Mouse (Mus musculus) liver, embryonic 14.5 days (tissue): ENCODE measurements around the gene Zc2hc1b. TPM values are rescaled to one million over a fixed set of nuclear protein-coding genes. Genes with fewer than 3 reads are reported as not detected.

ENCODE experiments used
- ATAC-seq: fragments of 200-750 bp; cut with Nextera tagmentation; 2 replicates; pipeline ENCODE4 v1.8.0; 2017; ENCODE audit warnings: moderate number of reproducible peaks, mild to moderate bottlenecking, moderate library complexity; ENCODE audit not compliant: insufficient read depth
- DNase-seq, 3 experiments: peaks; one replicate each; pipeline ENCODE4 v3.0.0-alpha.2; 2012 to 2013; ENCODE audit warnings: low read depth in 3 of 3, low spot score in 3 of 3
- H3K27ac ChIP-seq: fragments of 300-500 bp; sonication (generic); 2 replicates; pipeline ENCODE4 v1.5.1; 2014; ENCODE audit warnings: moderate library complexity, mild to moderate bottlenecking, control low read depth, inconsistent platforms
- H3K27me3 ChIP-seq: fragments of 300-500 bp; sonication (generic); 2 replicates; pipeline ENCODE4 v1.6.1; 2014; ENCODE audit warnings: mild to moderate bottlenecking, low read length, moderate library complexity; ENCODE audit not compliant: control insufficient read depth, insufficient read depth
- H3K36me3 ChIP-seq: fragments of 300-500 bp; sonication (generic); replicated peaks from 2 replicates; pipeline ENCODE4 v1.6.1; 2014; ENCODE audit warnings: low read depth; ENCODE audit not compliant: control insufficient read depth, insufficient read depth
- H3K4me1 ChIP-seq, 2 experiments: fragments of 200-500 bp in 1 of 2; fragments of 300-500 bp in 1 of 2; sonication (generic) in 1 of 2; replicated peaks; 2 replicates each; pipeline ENCODE4 v1.6.1; 2012 to 2014; ENCODE audit warnings: antibody characterized with exemption in 1 of 2, inconsistent platforms in 1 of 2, low read length in 1 of 2; ENCODE audit not compliant: control insufficient read depth in 2 of 2, insufficient read depth in 2 of 2
- H3K4me2 ChIP-seq: fragments of 300-500 bp; sonication (generic); 2 replicates; pipeline ENCODE4 v1.6.1; 2014; ENCODE audit warnings: low read depth, mild to moderate bottlenecking, control low read depth, moderate library complexity
- H3K4me3 ChIP-seq, 2 experiments: fragments of 200-500 bp in 1 of 2; fragments of 300-500 bp in 1 of 2; sonication (generic) in 1 of 2; 2 replicates each; pipeline ENCODE4 v1.5.1; 2012 to 2014; ENCODE audit warnings: low read depth in 2 of 2, low read length in 2 of 2, mild to moderate bottlenecking in 2 of 2, control low read depth in 1 of 2, inconsistent platforms in 1 of 2, moderate library complexity in 1 of 2; ENCODE audit not compliant: insufficient read depth in 1 of 2
- H3K9ac ChIP-seq: fragments of 300-500 bp; sonication (generic); replicated peaks from 2 replicates; pipeline ENCODE4 v1.6.1; 2014; ENCODE audit warnings: mild to moderate bottlenecking, control low read depth, moderate library complexity
- H3K9me3 ChIP-seq: fragments of 300-500 bp; sonication (generic); 2 replicates; pipeline ENCODE4 v1.6.1; 2016; ENCODE audit warnings: low read length, mixed read lengths; ENCODE audit not compliant: control insufficient read depth
- CTCF ChIP-seq: IDR thresholded peaks from 2 replicates; pipeline ENCODE4 v1.5.1; 2016; ENCODE audit warnings: antibody characterized with exemption, low read depth, control low read depth
- EP300 ChIP-seq: IDR thresholded peaks from 2 replicates; pipeline ENCODE4 v1.6.1; 2016; ENCODE audit warnings: antibody characterized with exemption, low read depth
- WGBS: fragments of 180-500 bp; shearing (Covaris S2); extraction: QIAGEN DNeasy Blood & Tissue Kit; methylation state at CpG from one replicate; pipeline ENCODE4 v1.1.7; 2014; ENCODE audit not compliant: insufficient replicate concordance; 5-methylcytosine and 5-hydroxymethylcytosine counted together
- polyA plus RNA-seq, 2 experiments: library from polyadenylated mRNA; depleted of rRNA in 1 of 2; stranded (reverse) in 1 of 2; unstranded in 1 of 2; fragments of >200 nt; fragmentation: Nextera tagmentation in 1 of 2; extraction: Ambion mirVana in 1 of 2; gene quantifications; 2 replicates each; pipeline versions ENCODE4 v1.2.1 to v1.2.3; 2012 to 2014

Zc2hc1b gene
- polyA plus RNA-seq, 2 experiments: not detected

GRCm38 (mm10) chr10:13150435-13150834, 27.4 kb downstream of the Zc2hc1b start:
- Histone ChIP-seq H3K27me3 (no peaks in the 10 kb centered on the region), H3K4me1 (no peaks in the 10 kb centered on the region), H3K4me3 (no peak overlapping the region), H3K9me3 (no peaks in the 10 kb centered on the region), H3K36me3 (no peaks in the 10 kb centered on the region), H3K4me2 (no peak overlapping the region), H3K27ac (no peak overlapping the region), H3K9ac (no peak overlapping the region)
- DNase-seq (no peak), ATAC-seq (no peak)
- TF ChIP-seq CTCF: no peak
- 64% methylated on average over 3 of the region's 3 CpGs for WGBS

- H3K9me3 ChIP-seq: no peaks in the 10 kb centered on the region
- H3K27ac ChIP-seq: no peak overlapping the region
- H3K4me1 ChIP-seq: no peaks in the 10 kb centered on the region
- no peak overlapping the region for H3K4me2 ChIP-seq
- no peaks in the 10 kb centered on the region for H3K36me3 ChIP-seq
- ATAC-seq: no peak
- H3K4me3 ChIP-seq: no peak overlapping the region
- TF ChIP-seq CTCF (no peak), EP300 (no peak)
- DNase-seq: no peak
- H3K27me3 ChIP-seq: no peaks in the 10 kb centered on the region
- 50% methylated on average over 2 of the region's 2 CpGs for WGBS
- no peak overlapping the region for H3K9ac ChIP-seq
Measured at GRCm38 (mm10) chr10:13140434-13140833, 37.4 kb downstream of the Zc2hc1b start.

- Histone ChIP-seq H3K4me3 (no peak overlapping the region), H3K27ac (no peak overlapping the region), H3K36me3 (no peaks in the 10 kb centered on the region), H3K27me3 (no peaks in the 10 kb centered on the region), H3K4me1 (no peaks in the 10 kb centered on the region), H3K9ac (no peak overlapping the region), H3K9me3 (no peaks in the 10 kb centered on the region), H3K4me2 (no peak overlapping the region)
- ATAC-seq (no peak), DNase-seq (no peak)
- TF ChIP-seq CTCF (no peak), EP300 (no peak)
- WGBS: 78% methylated on average over 6 of the region's 6 CpGs
Measured at GRCm38 (mm10) chr10:13137906-13138305, 39.9 kb downstream of the Zc2hc1b start.

GRCm38 (mm10) chr10:13135751-13136150, 42.1 kb downstream of the Zc2hc1b start:
- Histone ChIP-seq H3K4me1 (no peaks in the 10 kb centered on the region), H3K9ac (no peak overlapping the region), H3K27me3 (no peaks in the 10 kb centered on the region), H3K9me3 (no peaks in the 10 kb centered on the region), H3K36me3 (no peaks in the 10 kb centered on the region), H3K4me3 (no peak overlapping the region), H3K27ac (no peak overlapping the region), H3K4me2 (no peak overlapping the region)
- 71% methylated on average over 7 of the region's 7 CpGs for WGBS
- no peak for ATAC-seq
- TF ChIP-seq EP300: no peak
- TF ChIP-seq CTCF: no peak
- no peak for DNase-seq

- no peaks in the 10 kb centered on the region for H3K27me3 ChIP-seq
- no peak for TF ChIP-seq EP300
- no peak for TF ChIP-seq CTCF
- no peak overlapping the region for H3K4me2 ChIP-seq
- no peak overlapping the region for H3K27ac ChIP-seq
- no peaks in the 10 kb centered on the region for H3K36me3 ChIP-seq
- no peaks in the 10 kb centered on the region for H3K9me3 ChIP-seq
- WGBS: 73% methylated on average over 7 of the region's 7 CpGs
- no peak for ATAC-seq
- H3K9ac ChIP-seq: no peak overlapping the region
- H3K4me1 ChIP-seq: no peaks in the 10 kb centered on the region
- no peak for DNase-seq
- no peak overlapping the region for H3K4me3 ChIP-seq
Measured at GRCm38 (mm10) chr10:13135276-13135675, 42.5 kb downstream of the Zc2hc1b start.
